Mouse (Mus musculus) olfactory bulb, adult 2 months (tissue): ENCODE measurements at regions not wholly inside any gene's neighbourhood (a gene's known extent, or its start where the extent isn't known, plus 50 kb on each side); places are given as distances from the start of the nearest gene placed in this dataset.

Experiments
- H3K27ac ChIP-seq: fragments of 200-500 bp; 2 replicates; pipeline ENCODE4 v1.5.1; 2012; ENCODE audit warnings: low read depth, low read length; ENCODE audit not compliant: insufficient read depth
- H3K4me1 ChIP-seq: fragments of 200-500 bp; 2 replicates; pipeline ENCODE4 v1.6.1; 2012; ENCODE audit warnings: low read length; ENCODE audit not compliant: control insufficient read depth, insufficient read depth
- H3K4me3 ChIP-seq: fragments of 200-500 bp; 2 replicates; pipeline ENCODE4 v1.5.1; 2012; ENCODE audit warnings: mild to moderate bottlenecking, low read depth, low read length, moderate library complexity; ENCODE audit not compliant: insufficient read depth
- CTCF ChIP-seq: fragments of 200-500 bp; IDR thresholded peaks from 2 replicates; pipeline ENCODE4 v1.5.1; 2012; ENCODE audit warnings: low read depth, mild to moderate bottlenecking, low read length, moderate library complexity; ENCODE audit not compliant: insufficient read depth
- POLR2A ChIP-seq: fragments of 200-500 bp; IDR thresholded peaks from 2 replicates; pipeline ENCODE4 v1.6.1; 2012; ENCODE audit warnings: mild to moderate bottlenecking, low read depth, low read length, moderate library complexity; ENCODE audit not compliant: insufficient read depth
- WGBS: fragments of 180-500 bp; shearing (Covaris S2); methylation state at CpG from one replicate; pipeline ENCODE4 v1.1.7; 2018; 5-methylcytosine and 5-hydroxymethylcytosine counted together

DNA sequence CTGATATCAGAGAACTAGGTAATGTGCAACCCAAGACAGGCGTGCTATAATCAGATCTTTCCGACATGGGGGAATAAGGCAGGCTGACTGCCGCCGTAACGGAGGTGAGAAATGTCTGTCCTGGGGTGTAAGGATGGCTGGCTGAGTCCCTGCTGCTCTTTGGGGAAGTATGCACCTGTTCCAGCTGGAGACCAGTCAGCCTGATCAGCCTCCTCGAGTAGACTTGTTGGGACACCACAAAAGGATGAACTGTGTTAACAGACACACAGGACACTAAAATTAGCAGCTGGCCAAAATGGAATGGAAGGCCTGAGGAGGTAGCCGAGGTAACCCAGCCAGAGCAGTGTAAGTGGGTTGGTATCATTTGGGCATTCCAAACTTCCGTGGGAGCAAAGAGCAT lies 256.3 kb downstream of the Rplp1 start:
- Histone ChIP-seq H3K4me3 (no peak overlapping the region), H3K27ac (no peak overlapping the region), H3K4me1 (peaks cover 5% of the 10 kb centered on the region; the same call in 1 of the 2 replicates)
- TF ChIP-seq CTCF (no peak), POLR2A (no peak)
- WGBS = 93% methylated on average over 8 of the region's 8 CpGs

DNA sequence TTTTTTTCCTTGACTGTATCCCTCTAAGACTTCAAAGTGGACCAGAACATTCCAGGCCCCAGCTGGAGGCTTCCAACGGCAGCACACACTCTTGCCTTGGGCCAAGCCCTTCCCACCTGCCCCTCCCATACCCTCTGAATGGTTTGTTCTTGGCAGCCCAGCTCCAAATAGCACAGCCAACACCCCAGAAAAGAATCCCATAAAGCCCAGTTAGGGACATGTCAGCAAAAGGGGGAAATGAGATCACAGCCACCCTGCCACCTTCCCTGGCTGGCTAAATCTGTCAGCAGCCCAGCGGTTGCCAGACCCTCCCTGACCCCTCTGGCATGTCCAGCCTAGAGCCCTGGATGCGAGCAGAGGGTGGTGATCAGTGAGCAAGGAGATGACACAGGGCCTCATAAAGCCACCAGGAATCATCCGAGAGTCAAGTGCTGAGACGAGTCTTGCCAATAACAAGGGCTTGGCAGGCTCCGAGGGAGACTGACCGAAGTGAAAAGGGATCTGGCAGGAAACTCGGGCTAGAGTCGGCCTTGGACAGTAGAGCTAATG lies 258.8 kb downstream of the Rplp1 start:
- Histone ChIP-seq H3K4me3 (no peak overlapping the region), H3K27ac (no peak overlapping the region), H3K4me1 (peaks cover 5% of the 10 kb centered on the region; the same call in 1 of the 2 replicates)
- no peak for TF ChIP-seq POLR2A
- no peak for TF ChIP-seq CTCF
- 57% methylated on average over 9 of the region's 9 CpGs for WGBS

DNA sequence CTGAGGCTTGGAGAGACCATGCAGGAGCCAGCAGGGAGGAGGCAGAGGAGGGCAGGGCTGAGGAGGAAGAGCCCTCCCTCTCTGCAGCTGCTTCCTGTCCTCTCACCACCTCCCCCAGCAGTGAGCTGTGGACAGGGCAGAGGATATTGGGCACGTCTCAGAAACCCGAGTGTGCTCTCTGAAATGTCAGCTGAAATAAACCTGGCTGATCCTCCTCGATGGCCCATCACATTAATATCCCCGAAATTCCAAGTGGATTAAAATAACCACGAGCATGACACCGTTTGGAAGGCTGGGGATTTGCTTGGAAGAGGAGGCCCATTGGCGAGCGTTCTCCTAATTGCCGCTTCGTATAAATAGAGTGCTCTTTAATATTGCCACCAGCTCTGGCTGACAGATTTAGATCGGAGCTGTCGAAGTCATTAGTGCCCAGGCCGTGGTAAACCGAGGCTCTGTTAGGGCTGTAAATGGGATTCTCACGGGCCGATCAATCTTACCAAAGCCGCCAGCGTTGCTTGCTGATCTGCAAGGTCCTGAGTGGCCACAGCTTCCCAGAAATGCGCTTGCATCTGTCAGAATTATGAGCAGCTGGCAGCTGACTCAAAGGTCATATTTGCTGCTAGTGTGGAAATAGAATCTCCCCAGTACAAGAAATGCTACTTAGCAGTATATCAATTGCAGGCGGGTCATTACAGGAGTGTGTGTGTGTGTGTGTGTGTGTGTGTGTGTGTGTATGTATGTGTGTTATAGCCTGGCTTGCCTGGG lies 268.5 kb downstream of the Rplp1 start:
- 72% methylated on average over 20 of the region's 20 CpGs for WGBS
- no peak for TF ChIP-seq CTCF
- no peak for TF ChIP-seq POLR2A
- Histone ChIP-seq H3K27ac (no peak overlapping the region), H3K4me1 (no peaks in the 10 kb centered on the region), H3K4me3 (no peak overlapping the region)

DNA sequence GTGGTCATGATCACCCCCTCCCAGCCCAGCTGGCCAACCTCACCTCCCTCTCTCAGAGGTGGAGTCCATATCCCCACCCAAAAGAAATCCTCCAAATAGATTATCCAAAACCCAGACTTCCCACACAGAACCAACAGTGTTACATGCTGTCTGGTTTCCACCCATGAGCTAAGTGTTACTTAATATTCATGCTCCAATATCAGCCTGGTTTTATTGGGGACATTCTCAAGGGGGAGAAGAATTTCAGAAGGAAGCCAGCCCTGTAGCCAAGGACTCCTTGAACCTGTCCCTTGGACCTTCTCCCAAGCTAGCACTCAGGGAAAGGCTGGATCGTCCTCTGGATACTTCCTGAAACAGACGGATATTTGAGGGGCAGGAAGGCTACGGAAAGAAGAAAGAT lies 268.6 kb downstream of the Tle3 start:
- Histone ChIP-seq H3K27ac (no peak overlapping the region), H3K4me3 (no peak overlapping the region), H3K4me1 (no peaks in the 10 kb centered on the region)
- TF ChIP-seq POLR2A = no peak
- TF ChIP-seq CTCF = no peak
- WGBS = 94% methylated on average over 3 of the region's 3 CpGs

DNA sequence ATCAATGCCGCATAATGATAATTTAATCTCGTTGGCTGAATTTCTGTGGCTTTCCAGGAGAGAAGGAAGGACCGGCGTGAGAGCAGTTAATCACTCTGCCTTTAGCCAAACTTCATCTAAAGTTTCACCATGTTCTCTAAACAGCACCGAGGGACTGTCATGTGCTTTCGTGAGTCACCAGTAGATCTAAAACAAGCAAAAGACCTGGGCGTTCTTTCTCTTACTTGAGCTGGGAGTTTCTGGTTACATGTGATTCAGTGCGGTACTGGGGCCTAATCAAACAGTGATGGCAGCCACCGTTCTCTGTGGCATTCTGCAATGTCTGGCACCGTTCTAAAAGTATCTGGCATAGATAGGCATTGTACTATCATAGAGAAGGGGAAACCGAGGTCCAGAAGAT lies 266.7 kb downstream of the Tle3 start:
- TF ChIP-seq POLR2A = no peak
- TF ChIP-seq CTCF = no peak
- no peak overlapping the region for H3K4me3 ChIP-seq

DNA sequence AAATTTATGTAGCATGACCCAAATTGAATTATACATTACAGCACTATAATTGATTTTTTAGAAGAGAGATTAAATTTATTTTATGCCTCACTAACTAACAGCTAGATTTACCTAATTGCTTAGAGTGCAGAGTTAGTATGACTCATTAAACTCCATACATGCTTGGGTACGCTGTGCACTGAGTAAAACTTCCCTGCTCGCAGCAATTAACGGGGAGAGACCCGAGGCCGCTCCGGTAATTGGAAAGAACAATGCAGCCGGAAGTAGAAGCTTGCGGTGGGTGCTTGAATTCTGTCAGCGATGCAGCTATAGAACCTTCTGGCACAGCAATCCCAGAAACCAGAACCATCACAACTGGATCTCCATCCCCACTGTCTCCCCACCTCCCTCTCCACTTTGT lies 261.8 kb downstream of the Tle3 start:
- TF ChIP-seq CTCF (no peak), POLR2A (no peak)
- Histone ChIP-seq H3K4me1 (0 out of 2 replicates have a peak, but pooled peaks cover 4% of the 10 kb centered on the region), H3K27ac (no peak overlapping the region), H3K4me3 (no peak overlapping the region)
- 35% methylated on average over 9 of the region's 9 CpGs for WGBS

More for the DNA sequence above, 266.7 kb downstream of the Tle3 start:
- Histone ChIP-seq H3K27ac (no peak overlapping the region), H3K4me1 (0 out of 2 replicates have a peak, but pooled peaks cover 4% of the 10 kb centered on the region)
- WGBS = 74% methylated on average over 11 of the region's 11 CpGs

DNA sequence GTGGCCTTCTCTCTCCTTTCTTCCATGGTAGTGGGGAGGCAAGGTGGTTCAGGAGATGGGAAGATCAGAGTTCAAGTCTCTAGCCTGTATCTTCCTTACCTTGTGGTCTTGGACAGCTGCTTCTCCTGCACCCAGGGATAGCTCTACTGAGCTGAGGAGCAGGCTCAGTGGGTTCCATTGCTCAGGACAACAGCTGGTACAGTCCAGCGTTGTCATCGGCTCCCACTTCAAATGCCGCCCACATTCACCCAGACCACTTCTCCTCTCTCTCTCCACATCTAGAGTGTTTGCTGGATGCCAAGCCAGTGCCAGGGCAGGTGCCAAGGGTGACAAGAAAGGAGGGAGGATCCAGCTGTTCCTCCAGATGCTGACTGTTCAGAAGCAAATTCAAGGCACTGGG lies 260.4 kb downstream of the Tle3 start:
- Histone ChIP-seq H3K4me1 (0 out of 2 replicates have a peak, but pooled peaks cover 4% of the 10 kb centered on the region), H3K4me3 (no peak overlapping the region), H3K27ac (no peak overlapping the region)
- WGBS = 96% methylated on average over 3 of the region's 3 CpGs
- no peak for TF ChIP-seq POLR2A
- no peak for TF ChIP-seq CTCF

DNA sequence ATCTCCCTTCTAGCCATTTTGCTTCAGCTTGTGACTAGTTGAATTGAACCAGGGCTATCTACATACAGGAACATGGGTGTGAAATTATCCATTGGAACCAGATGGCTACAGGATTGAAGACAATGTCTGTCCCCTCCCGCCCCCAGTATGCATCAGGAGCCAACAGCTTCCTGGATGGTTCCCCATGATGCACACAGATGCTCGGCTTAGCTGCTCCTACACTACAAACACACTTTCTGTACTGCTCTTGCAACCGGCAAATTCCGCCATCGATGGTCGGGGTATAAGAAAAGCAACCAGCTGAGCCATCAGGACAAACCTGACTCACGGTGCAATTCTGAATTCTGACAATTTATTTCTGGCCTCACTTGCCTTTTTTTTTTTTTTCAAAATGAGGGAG lies 258.9 kb downstream of the Tle3 start:
- no peak for TF ChIP-seq CTCF
- TF ChIP-seq POLR2A = no peak
- Histone ChIP-seq H3K27ac (no peak overlapping the region), H3K4me1 (0 out of 2 replicates have a peak, but pooled peaks cover 4% of the 10 kb centered on the region), H3K4me3 (no peak overlapping the region)
- WGBS = 82% methylated on average over 7 of the region's 7 CpGs

DNA sequence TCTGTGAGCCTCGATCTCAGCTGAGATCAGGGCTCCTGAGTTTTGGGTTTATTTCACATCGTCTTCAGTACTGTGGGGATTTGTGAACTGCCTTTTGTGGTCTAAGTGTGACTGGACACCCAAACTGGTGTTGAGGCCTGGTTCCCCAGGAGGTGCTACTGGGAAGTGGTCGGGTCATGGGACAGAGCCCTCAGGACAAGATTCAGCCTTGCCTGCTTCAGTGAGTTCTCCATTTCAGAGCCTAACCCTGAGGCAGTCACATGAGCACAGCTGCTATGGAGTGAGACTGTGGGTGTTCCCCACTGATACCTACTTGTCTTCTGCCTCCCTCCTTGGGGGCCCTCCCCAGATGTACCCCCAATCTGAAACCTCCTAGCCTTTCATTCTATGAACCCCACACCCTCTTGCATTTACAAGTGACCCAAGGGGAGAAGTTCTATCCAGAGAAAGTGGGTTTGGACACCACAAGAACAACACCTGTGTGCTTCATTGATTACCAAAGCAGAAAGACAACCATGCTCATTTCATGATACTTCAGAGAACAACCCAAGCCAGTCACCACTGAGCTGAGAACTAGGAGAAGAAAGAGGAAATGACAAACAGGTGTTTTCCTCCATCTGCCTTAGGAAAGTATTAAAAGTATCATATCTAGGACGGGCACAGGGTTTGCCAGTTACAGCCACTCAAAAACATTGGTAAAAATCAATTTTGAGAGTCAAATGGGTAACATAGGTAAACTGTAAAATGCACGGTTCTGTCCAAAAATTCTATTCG lies 255.8 kb downstream of the Tle3 start:
- Histone ChIP-seq H3K27ac (no peak overlapping the region), H3K4me3 (no peak overlapping the region), H3K4me1 (no peaks in the 10 kb centered on the region)
- WGBS = 92% methylated on average over 6 of the region's 6 CpGs
- no peak for TF ChIP-seq POLR2A
- TF ChIP-seq CTCF = no peak
